In genomic region chr11:12037689-12038469, GRCm38 (mm10) we compare ENCODE assay signal across 8 mouse cellular contexts. TPM values are rescaled to one million over a fixed set of nuclear protein-coding genes. Genes with fewer than 3 reads are reported as not detected.
DNase-seq lines count a peak whose midpoint lies in the region; ATAC-seq lines count a peak whose summit lies in the region.

No protein-coding gene starts in this region.

- H3K27ac ChIP-seq in embryonic facial prominence, embryonic 10.5 days (replicated peaks): peak overlapping the region; percentile 97
- no peak overlapping the region; the same call in 1 of the 2 replicates for H3K27ac ChIP-seq in hindbrain, embryonic 16.5 days (ENCODE audit: low read depth, low read length)
- H3K27ac ChIP-seq in midbrain, embryonic 14.5 days (replicated peaks; ENCODE audit: low read depth, low read length): 0 out of 2 replicates have a peak overlapping the region, but pooled peaks have one; percentile 49

- peaks cover 100% of the 10 kb centered on the region for H3K27me3 ChIP-seq in embryonic facial prominence, embryonic 10.5 days (replicated peaks; ENCODE audit: low read depth, poor library complexity, severe bottlenecking)
- peaks cover 72% of the 10 kb centered on the region for H3K27me3 ChIP-seq in hindbrain, embryonic 16.5 days (replicated peaks; ENCODE audit: control insufficient read depth, insufficient read depth, low read length)
- peaks cover 86% of the 10 kb centered on the region for H3K27me3 ChIP-seq in midbrain, embryonic 14.5 days (ENCODE audit: control insufficient read depth, insufficient read depth, low read length)

- peak overlapping the region; percentile 74 for H3K4me3 ChIP-seq in embryonic facial prominence, embryonic 10.5 days
- H3K4me3 ChIP-seq in hindbrain, embryonic 16.5 days (ENCODE audit: low read length): peak overlapping the region; percentile 49
- H3K4me3 ChIP-seq in midbrain, embryonic 14.5 days (replicated peaks; ENCODE audit: low read depth, low read length): peak overlapping the region; percentile 47

- intact Hi-C loops in left cerebral cortex, postnatal 25 days (cut with DNase I): no loop called here

- peak; percentile 38; the same call in 1 of the 2 replicates for ATAC-seq in hindbrain, embryonic 16.5 days
- no peak for ATAC-seq in midbrain, embryonic 14.5 days (ENCODE audit: low FRiP score, low TSS enrichment)
- ATAC-seq in frontal cortex, adult (ENCODE audit: low TSS enrichment): no peak

- no peaks in the 10 kb centered on the region for H3K9me3 ChIP-seq in embryonic facial prominence, embryonic 10.5 days
- no peaks in the 10 kb centered on the region for H3K9me3 ChIP-seq in hindbrain, embryonic 16.5 days (ENCODE audit: control insufficient read depth, low read length)
- H3K9me3 ChIP-seq in midbrain, embryonic 14.5 days (ENCODE audit: control insufficient read depth, low read length): no peaks in the 10 kb centered on the region

- peak overlapping the region; percentile 63 for H3K9ac ChIP-seq in hindbrain, embryonic 16.5 days (ENCODE audit: low read depth, low read length)
- peak overlapping the region; percentile 57 for H3K9ac ChIP-seq in midbrain, embryonic 14.5 days (replicated peaks; ENCODE audit: low read length)

- DNase-seq in kidney, adult 18-20 months: peak; percentile 30
- DNase-seq in kidney, postnatal 4 days: no peak
- DNase-seq in embryonic facial prominence, embryonic 10.5 days (ENCODE audit: low spot score): no peak
- no peak for DNase-seq in midbrain, embryonic 14.5 days
- DNase-seq in left cerebral cortex, postnatal 25 days (ENCODE audit: low spot score in 2 of 2): no peak
- no peak for DNase-seq in ovary, postnatal 14 days (ENCODE audit: low spot score)

- H3K4me2 ChIP-seq in hindbrain, embryonic 16.5 days (ENCODE audit: low read length): peak overlapping the region; percentile 63
- H3K4me2 ChIP-seq in midbrain, embryonic 14.5 days (ENCODE audit: low read length): peak overlapping the region; percentile 58

- H3K4me1 ChIP-seq in embryonic facial prominence, embryonic 10.5 days: peaks cover 9% of the 10 kb centered on the region
- peaks cover 14% of the 10 kb centered on the region for H3K4me1 ChIP-seq in hindbrain, embryonic 16.5 days (ENCODE audit: control insufficient read depth, insufficient read depth, low read depth, low read length)
- no peaks in the 10 kb centered on the region for H3K4me1 ChIP-seq in midbrain, embryonic 14.5 days (ENCODE audit: control insufficient read depth, insufficient read depth, low read length)

- 5% methylated on average over 48 of the region's 48 CpGs for WGBS in embryonic facial prominence, embryonic 10.5 days
- 4% methylated on average over 48 of the region's 48 CpGs for WGBS in hindbrain, embryonic 16.5 days
- 3% methylated on average over 48 of the region's 48 CpGs for WGBS in midbrain, embryonic 14.5 days

- H3K36me3 ChIP-seq in embryonic facial prominence, embryonic 10.5 days (replicated peaks): peaks cover 10% of the 10 kb centered on the region
- H3K36me3 ChIP-seq in hindbrain, embryonic 16.5 days (ENCODE audit: control insufficient read depth, insufficient read depth, low read length): no peaks in the 10 kb centered on the region
- no peaks in the 10 kb centered on the region for H3K36me3 ChIP-seq in midbrain, embryonic 14.5 days (ENCODE audit: control insufficient read depth, insufficient read depth, low read length)

RNA-seq across cellular contexts. Expression of gene Grb10, which starts 0.6 kb away (rescaled TPM):
- 637 and 676 TPM in 2 replicates for polyA plus RNA-seq in embryonic facial prominence, embryonic 10.5 days (2016; fragmentation: Nextera tagmentation; extraction: Ambion mirVana)
- polyA plus RNA-seq in hindbrain, embryonic 16.5 days (2015; fragmentation: Nextera tagmentation; extraction: Ambion mirVana): 72.7 and 102 TPM in 2 replicates
- 45.1 and 51.0 TPM in 2 replicates for polyA plus RNA-seq in midbrain, embryonic 14.5 days (2014; fragmentation: Nextera tagmentation; extraction: Ambion mirVana)
- total RNA-seq in left cerebral cortex, postnatal 25 days (2021): 10 to 100 TPM; 29.5 to 43.0 TPM
